Mouse (Mus musculus) thymus, adult 2 months (tissue): ENCODE data around the gene Fkbp6.

Experiments
- CTCF ChIP-seq: fragments of 200-500 bp; IDR thresholded peaks from 2 replicates; pipeline ENCODE4 v1.5.1; 2012; ENCODE audit warnings: mild to moderate bottlenecking, control low read depth, low read length, moderate library complexity, borderline replicate concordance; ENCODE audit not compliant: control insufficient read depth, poor library complexity, insufficient read depth; ENCODE audit errors: extremely low read depth
- POLR2A ChIP-seq: fragments of 200-500 bp; IDR thresholded peaks from 2 replicates; pipeline ENCODE4 v1.6.1; 2012; ENCODE audit warnings: mild to moderate bottlenecking, low read length, control low read depth, moderate library complexity; ENCODE audit not compliant: control insufficient read depth, poor library complexity, insufficient read depth; ENCODE audit errors: extremely low read depth

DNA sequence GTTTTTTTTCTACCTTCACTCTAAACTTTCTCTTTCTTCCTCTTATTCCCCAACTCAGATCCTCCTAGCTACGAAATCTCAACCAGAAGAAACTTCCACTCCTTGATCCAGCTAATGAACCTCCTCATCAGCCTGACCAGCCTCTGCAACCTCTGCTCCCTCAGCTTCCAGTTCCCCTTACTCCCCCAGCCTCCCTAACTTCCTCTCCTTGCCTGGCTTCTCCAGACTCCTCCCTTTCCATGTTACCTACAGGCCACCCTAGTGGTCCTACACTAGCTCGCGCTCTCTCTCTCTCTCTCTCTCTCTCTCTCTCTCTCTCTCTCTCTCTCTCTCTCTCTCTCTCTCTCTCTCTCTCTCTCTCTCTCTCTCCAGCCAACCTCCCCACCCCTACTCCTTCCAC is 33.7 kb downstream of the Fkbp6 start:
- TF ChIP-seq CTCF (no peak), POLR2A (no peak)
